Mouse (Mus musculus): ENCODE data around the gene Rundc3a.

Gene Rundc3a

DNA sequence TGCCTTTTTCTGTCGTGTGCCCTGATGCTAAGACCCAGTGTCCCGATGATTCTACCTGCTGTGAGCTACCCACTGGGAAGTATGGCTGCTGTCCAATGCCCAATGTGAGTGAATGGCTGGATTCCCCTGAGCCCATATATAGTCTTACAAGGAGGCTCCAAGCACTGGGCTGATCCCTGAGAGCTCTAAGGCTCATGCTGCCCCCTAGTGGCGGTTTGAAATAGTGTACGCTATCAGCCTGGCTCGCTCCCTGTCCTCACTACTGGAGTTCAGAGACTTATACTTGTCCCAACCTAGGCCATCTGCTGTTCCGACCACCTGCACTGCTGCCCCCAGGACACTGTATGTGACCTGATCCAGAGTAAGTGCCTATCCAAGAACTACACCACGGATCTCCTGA, 41.2 kb downstream of the Rundc3a start:
- peak; percentile 96 to 97 for DNase-seq

DNA sequence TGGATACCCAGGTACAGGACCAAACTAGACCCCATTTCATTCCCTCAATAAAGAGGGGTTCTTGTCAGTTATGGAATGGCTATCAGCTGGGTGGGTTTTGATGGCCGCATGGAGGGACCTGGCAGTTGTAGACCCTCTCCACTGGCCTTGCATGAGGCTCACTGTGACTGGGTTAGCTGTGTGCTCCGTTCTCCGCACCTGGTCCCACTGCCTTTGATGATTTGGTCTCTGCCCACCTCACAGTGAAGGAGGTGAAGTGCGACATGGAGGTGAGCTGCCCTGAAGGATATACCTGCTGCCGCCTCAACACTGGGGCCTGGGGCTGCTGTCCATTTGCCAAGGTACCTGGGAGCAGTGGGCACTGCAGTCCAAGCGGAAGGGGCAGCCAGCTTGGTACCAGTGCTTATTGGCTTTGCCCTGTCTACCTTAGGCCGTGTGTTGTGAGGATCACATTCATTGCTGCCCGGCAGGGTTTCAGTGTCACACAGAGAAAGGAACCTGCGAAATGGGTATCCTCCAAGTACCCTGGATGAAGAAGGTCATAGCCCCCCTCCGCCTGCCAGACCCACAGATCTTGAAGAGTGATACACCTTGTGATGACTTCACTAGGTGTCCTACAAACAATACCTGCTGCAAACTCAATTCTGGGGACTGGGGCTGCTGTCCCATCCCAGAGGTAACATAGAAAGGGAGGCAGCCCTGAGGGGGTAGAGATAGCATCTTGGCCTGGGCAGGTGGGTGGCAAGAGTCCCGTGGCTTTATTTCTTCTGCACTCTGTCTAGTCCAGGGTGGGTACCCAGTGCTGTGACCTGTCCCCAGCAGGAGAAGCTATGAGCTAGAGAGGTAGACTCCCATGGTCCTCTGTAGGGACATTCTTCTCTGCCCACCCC, 41.9 kb downstream of the Rundc3a start:
- DNase-seq: peak in 1 of 2 experiments; percentile 41

DNA sequence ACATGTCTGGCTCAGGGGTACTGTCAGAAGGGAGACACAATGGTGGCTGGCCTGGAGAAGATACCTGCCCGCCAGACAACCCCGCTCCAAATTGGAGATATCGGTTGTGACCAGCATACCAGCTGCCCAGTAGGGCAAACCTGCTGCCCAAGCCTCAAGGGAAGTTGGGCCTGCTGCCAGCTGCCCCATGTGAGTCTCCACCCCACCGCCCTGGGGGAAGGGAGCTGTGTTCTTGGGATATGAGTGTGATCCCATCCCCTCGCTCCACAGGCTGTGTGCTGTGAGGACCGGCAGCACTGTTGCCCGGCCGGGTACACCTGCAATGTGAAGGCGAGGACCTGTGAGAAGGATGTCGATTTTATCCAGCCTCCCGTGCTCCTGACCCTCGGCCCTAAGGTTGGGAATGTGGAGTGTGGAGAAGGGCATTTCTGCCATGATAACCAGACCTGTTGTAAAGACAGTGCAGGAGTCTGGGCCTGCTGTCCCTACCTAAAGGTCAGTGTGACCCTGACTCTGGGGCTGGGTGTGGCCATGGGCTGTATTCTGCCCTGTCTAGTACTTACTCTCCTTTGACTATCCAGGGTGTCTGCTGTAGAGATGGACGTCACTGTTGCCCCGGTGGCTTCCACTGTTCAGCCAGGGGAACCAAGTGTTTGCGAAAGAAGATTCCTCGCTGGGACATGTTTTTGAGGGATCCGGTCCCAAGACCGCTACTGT, 42.7 kb downstream of the Rundc3a start:
- DNase-seq: peak; percentile 52 to 71

DNA sequence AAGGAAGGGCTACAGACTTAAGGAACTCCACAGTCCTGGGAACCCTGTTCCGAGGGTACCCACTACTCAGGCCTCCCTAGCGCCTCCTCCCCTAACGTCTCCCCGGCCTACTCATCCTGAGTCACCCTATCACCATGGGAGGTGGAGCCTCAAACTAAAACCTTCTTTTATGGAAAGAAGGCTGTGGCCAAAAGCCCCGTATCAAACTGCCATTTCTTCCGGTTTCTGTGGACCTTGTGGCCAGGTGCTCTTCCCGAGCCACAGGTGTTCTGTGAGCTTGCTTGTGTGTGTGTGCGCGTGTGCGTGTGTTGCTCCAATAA, 43.2 kb downstream of the Rundc3a start:
- no peak for DNase-seq

DNA sequence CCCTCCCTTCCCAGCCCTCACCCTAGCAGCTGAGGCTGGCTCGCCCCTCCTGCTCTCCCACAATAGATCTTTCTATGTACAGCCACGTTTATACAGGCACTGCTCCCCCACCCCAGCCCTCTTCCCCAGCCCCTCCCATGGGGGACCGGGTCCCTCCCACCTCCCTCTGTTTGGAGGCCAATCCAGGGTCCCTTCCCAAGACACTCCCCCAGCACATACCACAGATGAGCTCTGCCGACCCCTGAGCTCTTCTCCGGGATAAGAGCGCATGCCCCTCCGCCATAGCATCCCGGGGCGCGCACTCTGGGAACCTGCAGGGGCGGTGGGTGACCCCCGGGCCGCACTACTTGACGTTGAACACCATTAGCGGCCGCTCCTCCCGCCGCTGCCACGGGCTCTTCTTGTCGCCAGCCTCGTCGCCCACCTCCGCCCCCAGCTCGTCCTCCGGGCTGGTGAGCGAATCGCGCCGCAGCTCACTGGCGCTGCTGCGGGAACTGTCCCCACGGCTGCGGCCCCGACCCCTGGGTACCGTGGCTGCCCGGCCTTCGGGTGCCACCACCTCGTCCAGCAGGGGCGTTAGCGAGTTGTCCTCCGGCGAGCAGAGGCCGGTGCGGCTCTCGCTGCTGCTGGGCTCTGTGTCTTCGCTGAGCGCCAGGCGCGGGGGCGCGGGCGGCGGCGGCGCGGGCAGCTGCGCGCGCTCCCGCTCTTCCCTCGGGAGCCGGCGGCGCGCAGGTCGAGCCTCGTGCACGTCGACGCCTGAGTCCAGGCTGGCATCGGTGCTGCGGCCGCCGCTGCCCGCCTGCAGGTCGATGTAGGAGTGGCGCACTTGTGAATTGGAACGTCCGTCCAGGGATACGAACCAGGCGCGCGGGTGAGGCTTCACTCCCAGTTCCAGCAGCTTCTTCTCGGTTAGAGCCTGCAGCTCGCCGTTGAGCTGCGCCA, 44.2 kb downstream of the Rundc3a start:
- DNase-seq: peak; percentile 74 to 81

- peak; percentile 96 to 99 for DNase-seq
These were observed 45.2 kb downstream of the Rundc3a start for GRCm38 (mm10) chr11:102438212-102439092.

GRCm38 (mm10) chr11:102439093-102440082, 46.2 kb downstream of the Rundc3a start:
- peak in 1 of 2 experiments; percentile 56 for DNase-seq

DNA sequence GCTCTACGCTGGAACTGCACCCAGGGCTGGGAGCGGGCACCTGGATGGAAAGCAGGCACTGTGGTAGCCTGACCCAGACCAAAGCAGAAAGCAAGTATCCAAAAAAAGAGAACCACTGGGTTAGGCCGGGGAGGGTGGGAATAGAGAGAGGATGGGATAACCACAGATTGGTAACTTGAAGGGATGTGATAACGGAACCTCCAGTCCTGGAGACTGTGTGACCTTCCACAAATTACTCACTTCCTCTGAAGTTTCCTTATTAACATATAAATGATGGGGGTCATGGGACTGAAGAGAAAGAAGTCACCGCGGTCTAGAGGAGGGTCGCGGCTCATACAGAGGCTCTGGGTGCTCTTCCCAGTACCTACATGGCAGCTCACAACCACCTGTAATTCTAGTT, 47.1 kb downstream of the Rundc3a start:
- no peak for DNase-seq

- no peak for DNase-seq
These were observed 48.2 kb downstream of the Rundc3a start for GRCm38 (mm10) chr11:102441434-102441833.

GRCm38 (mm10) chr11:102442089-102442488, 48.9 kb downstream of the Rundc3a start:
- no peak for DNase-seq

- no peak for DNase-seq
These were observed 50.5 kb downstream of the Rundc3a start for GRCm38 (mm10) chr11:102443740-102444139.

DNA sequence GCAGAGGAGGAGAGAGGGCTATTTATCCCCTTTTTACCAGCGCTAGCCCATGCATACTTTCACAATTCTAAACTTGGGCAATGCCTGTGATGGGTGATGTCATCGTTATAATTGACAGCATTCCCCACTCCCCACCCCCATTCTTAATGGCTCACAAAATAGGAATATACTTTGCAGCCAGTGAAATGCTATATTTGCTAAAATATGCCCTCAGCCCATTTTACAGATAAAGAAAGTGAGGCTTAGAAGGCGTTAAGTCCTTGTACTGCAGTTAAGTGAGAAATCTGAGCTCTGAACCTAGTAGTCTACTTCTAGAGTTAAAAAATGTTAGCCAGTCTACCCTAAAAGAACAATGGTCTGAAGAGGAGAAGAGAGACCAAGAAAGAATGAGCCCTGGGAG, 51.1 kb downstream of the Rundc3a start:
- no peak for DNase-seq

DNA sequence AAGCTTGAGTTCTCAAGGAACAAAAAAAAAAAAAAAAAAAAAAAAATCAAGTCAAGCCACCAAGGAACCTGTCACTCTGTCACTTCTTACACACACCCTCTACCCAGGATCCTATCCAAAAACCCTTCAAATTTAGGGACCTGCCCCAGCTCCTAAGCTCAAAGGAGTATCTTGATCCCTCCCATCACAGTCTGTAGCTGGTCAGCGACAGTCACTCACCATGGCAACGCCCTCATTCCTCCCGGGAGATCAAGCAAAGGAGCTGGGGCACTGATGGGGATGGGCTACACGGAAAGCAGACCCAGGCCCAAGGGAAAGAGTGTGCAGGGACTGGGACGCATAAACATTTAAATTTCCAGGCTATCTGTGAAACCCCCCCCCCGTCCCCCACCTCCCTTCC, 51.6 kb downstream of the Rundc3a start:
- DNase-seq: no peak

GRCm38 (mm10) chr11:102445264-102445890, 52.2 kb downstream of the Rundc3a start:
- DNase-seq: peak; percentile 47 to 56

- peak; percentile 68 to 77 for DNase-seq
These were observed 52.7 kb downstream of the Rundc3a start for GRCm38 (mm10) chr11:102445891-102446361.

GRCm38 (mm10) chr11:102446581-102447461, 53.6 kb downstream of the Rundc3a start:
- peak; percentile 76 to 83 for DNase-seq

- peak; percentile 93 to 95 for DNase-seq
These were observed 54.3 kb downstream of the Rundc3a start, which contains the start of gene Fam171a2 for GRCm38 (mm10) chr11:102447497-102447896. Fam171a2 (minus strand) TSS chr11:102447682.

- peak; percentile 42 to 47 for DNase-seq
These were observed 55.1 kb downstream of the Rundc3a start for GRCm38 (mm10) chr11:102448327-102448726.
